Mouse (Mus musculus) small intestine, adult 2 months (tissue): ENCODE measurements around the gene Csde1. TPM values are rescaled to one million over a fixed set of nuclear protein-coding genes. Genes with fewer than 3 reads are reported as not detected.

ENCODE experiments used
- H3K27ac ChIP-seq: fragments of 200-500 bp; 2 replicates; pipeline ENCODE4 v1.5.1; 2012; ENCODE audit warnings: low read depth, low read length, control low read depth, inconsistent platforms; ENCODE audit not compliant: insufficient read depth
- H3K27me3 ChIP-seq: fragments of 200-500 bp; 2 replicates; pipeline ENCODE4 v1.6.1; 2012; ENCODE audit warnings: mild to moderate bottlenecking, moderate library complexity, low read length, inconsistent platforms; ENCODE audit not compliant: control insufficient read depth, insufficient read depth
- H3K36me3 ChIP-seq: fragments of 200-500 bp; 2 replicates; pipeline ENCODE4 v1.6.1; 2012; ENCODE audit warnings: mild to moderate bottlenecking, low read length, control low read depth, inconsistent platforms; ENCODE audit not compliant: control insufficient read depth, insufficient read depth
- H3K4me1 ChIP-seq: fragments of 200-500 bp; 2 replicates; pipeline ENCODE4 v1.6.1; 2012; ENCODE audit warnings: low read length, inconsistent platforms, mixed read lengths; ENCODE audit not compliant: control insufficient read depth, insufficient read depth, insufficient read length
- H3K4me3 ChIP-seq: fragments of 200-500 bp; 2 replicates; pipeline ENCODE4 v1.5.1; 2012; ENCODE audit warnings: low read depth, mild to moderate bottlenecking, control low read depth, inconsistent platforms, low read length, moderate library complexity
- CTCF ChIP-seq: fragments of 200-500 bp; IDR thresholded peaks from 2 replicates; pipeline ENCODE4 v1.5.1; 2012; ENCODE audit warnings: low read depth, mild to moderate bottlenecking, control low read depth, inconsistent platforms, low read length, moderate library complexity, mixed read lengths; ENCODE audit not compliant: insufficient replicate concordance, insufficient read length; ENCODE audit errors: extremely low read depth
- POLR2A ChIP-seq: fragments of 200-500 bp; IDR thresholded peaks from 2 replicates; pipeline ENCODE4 v1.6.1; 2012; ENCODE audit warnings: low read depth, mild to moderate bottlenecking, control low read depth, inconsistent platforms, low read length, moderate library complexity
- WGBS: fragments of 180-500 bp; shearing (Covaris S2); methylation state at CpG from one replicate; pipeline ENCODE4 v1.1.7; 2018; 5-methylcytosine and 5-hydroxymethylcytosine counted together
- polyA plus RNA-seq: library from polyadenylated mRNA; depleted of rRNA; stranded (reverse); fragments of >200 nt; gene quantifications from 2 replicates; pipeline ENCODE4 v1.2.3, GENCODE M21; 2012

The Csde1 gene
- polyA plus RNA-seq, 1 experiment: 9.2 TPM

DNA sequence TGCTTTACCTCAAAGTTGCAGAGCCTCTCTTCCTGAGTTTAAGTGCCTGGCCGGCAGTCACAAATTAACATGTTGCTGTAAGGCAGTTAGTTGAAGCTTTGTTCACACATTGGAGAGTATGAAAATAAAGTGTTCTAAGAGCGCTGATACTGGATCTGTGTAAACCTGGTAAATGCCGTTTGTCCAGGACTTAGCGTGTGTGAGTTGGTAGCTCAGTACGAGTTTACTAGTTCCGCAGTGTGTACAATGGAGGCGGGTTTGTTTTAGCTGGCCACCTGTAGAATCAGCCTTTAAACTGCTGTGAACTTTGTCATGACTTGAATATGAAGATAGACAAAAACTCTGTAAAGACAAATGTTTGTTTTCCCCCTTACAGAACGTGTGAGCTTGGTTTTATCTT, 46.7 kb downstream of the Csde1 start:
- Histone ChIP-seq H3K36me3 (peaks cover 44% of the 10 kb centered on the region), H3K27me3 (no peaks in the 10 kb centered on the region), H3K4me3 (no peak overlapping the region), H3K27ac (no peak overlapping the region), H3K4me1 (no peaks in the 10 kb centered on the region)
- 82% methylated on average over 8 of the region's 8 CpGs for WGBS
- no peak for TF ChIP-seq POLR2A
- TF ChIP-seq CTCF: no peak

GRCm38 (mm10) chr3:103068971-103069370, 48.7 kb downstream of the Csde1 start:
- Histone ChIP-seq H3K27ac (no peak overlapping the region), H3K4me1 (no peaks in the 10 kb centered on the region), H3K4me3 (no peak overlapping the region), H3K36me3 (peaks cover 26% of the 10 kb centered on the region), H3K27me3 (no peaks in the 10 kb centered on the region)
- 60% methylated on average over 6 of the region's 6 CpGs for WGBS
- TF ChIP-seq POLR2A (no peak), CTCF (no peak)

DNA sequence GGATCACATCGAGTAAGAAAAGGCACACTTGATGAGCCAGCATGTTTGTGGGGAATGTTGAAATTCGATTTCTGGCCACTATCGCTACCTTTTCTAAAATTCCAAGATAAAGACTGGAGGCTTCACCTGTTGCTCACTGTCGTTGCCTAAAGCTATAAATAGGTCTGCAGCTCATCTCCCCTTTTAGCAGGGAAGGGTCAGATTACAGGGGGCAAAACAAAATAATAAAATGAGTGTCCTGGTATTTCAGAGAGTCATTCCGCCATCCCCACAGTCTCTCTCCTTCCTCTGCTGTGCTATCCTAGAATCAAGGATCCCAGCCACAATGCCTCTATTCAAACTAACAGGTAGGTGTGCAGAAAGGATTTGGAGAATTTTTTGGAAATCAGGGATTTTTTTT, 53.5 kb downstream of the Csde1 start, which contains the start of gene Ampd1:
Gene Ampd1 (plus strand): TSS at position 244 of the 400 bp plus-strand sequence.
- no peak within 1 kb of the TSS for H3K27ac ChIP-seq
- no peak for TF ChIP-seq POLR2A
- TF ChIP-seq CTCF: no peak
- no peak within 1 kb of the TSS for H3K4me3 ChIP-seq
- 58% methylated on average over 5 of the region's 5 CpGs for WGBS
- no peaks in the 10 kb centered on the region for H3K4me1 ChIP-seq
- H3K27me3 ChIP-seq: no peaks in the 10 kb centered on the region
- no peaks in the 10 kb centered on the region for H3K36me3 ChIP-seq

GRCm38 (mm10) chr3:103075871-103076270, 55.6 kb downstream of the Csde1 start:
- no peak overlapping the region for H3K27ac ChIP-seq
- H3K4me3 ChIP-seq: no peak overlapping the region
- TF ChIP-seq POLR2A: no peak
- no peak for TF ChIP-seq CTCF
- H3K36me3 ChIP-seq: no peaks in the 10 kb centered on the region
- H3K27me3 ChIP-seq: no peaks in the 10 kb centered on the region
- WGBS: 85% methylated on average over 9 of the region's 9 CpGs
- no peaks in the 10 kb centered on the region for H3K4me1 ChIP-seq

GRCm38 (mm10) chr3:103076476-103076875, 56.2 kb downstream of the Csde1 start:
- WGBS: 88% methylated on average over 9 of the region's 9 CpGs

GRCm38 (mm10) chr3:103079301-103079700, 59.1 kb downstream of the Csde1 start:
- WGBS: 82% methylated on average over 9 of the region's 9 CpGs
- no peaks in the 10 kb centered on the region for H3K27me3 ChIP-seq
- no peak overlapping the region for H3K27ac ChIP-seq
- no peak for TF ChIP-seq POLR2A
- TF ChIP-seq CTCF: no peak
- no peaks in the 10 kb centered on the region for H3K36me3 ChIP-seq
- H3K4me3 ChIP-seq: no peak overlapping the region
- H3K4me1 ChIP-seq: no peaks in the 10 kb centered on the region

More at GRCm38 (mm10) chr3:103076476-103076875, 56.2 kb downstream of the Csde1 start:
- no peaks in the 10 kb centered on the region for H3K27me3 ChIP-seq
- no peaks in the 10 kb centered on the region for H3K36me3 ChIP-seq
- no peak for TF ChIP-seq CTCF
- no peak for TF ChIP-seq POLR2A
- H3K4me1 ChIP-seq: no peaks in the 10 kb centered on the region
- H3K27ac ChIP-seq: no peak overlapping the region
- no peak overlapping the region for H3K4me3 ChIP-seq

GRCm38 (mm10) chr3:103081051-103081450, 60.8 kb downstream of the Csde1 start:
- H3K4me3 ChIP-seq: no peak overlapping the region
- no peak for TF ChIP-seq CTCF
- TF ChIP-seq POLR2A: no peak
- 77% methylated on average over 11 of the region's 11 CpGs for WGBS
- no peaks in the 10 kb centered on the region for H3K27me3 ChIP-seq
- no peak overlapping the region for H3K27ac ChIP-seq
- H3K36me3 ChIP-seq: no peaks in the 10 kb centered on the region
- no peaks in the 10 kb centered on the region for H3K4me1 ChIP-seq
